ENCODE assay signal across 9 mouse cellular contexts in the genomic region with DNA sequence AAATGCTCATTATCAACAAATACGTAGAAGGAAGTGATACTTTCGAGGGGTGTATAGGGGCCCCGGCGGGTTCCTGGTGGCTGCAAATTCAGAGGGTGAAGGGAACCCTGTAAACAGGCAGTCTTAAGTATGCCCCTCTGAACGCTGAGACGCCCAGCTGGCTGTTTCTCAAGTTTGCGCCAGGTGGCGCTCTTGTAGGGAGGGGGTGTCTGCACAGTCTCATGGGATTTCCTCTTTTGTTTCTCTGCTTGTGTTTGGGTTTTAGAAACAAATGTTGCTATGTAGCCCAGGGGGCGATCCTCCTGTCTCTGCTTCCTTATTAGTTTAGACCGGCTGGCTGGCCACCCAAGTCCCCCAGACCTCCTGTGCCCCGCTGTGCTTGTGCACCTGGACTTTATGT. TPM values are rescaled to one million over a fixed set of nuclear protein-coding genes. Genes with fewer than 3 reads are reported as not detected.
A peak's percentile ranks its signal among the peaks of the same experiment; 100 is the strongest.
DNase-seq lines count a peak whose midpoint lies in the region; ATAC-seq and TF ChIP-seq lines count a peak whose summit lies in the region.
"Had no signal": no experiment of that assay in that cellular context is flagged by ENCODE, and none has a peak within 500 bp of the region (broad histone marks: within the 10 kb centered on the region; RNA-seq: fewer than 3 reads in every experiment).

No protein-coding gene starts in this region.

- H3K27me3 ChIP-seq in heart, embryonic 10.5 days (ENCODE audit: insufficient read depth, poor library complexity, severe bottlenecking), result peaks cover 37% of the 10 kb centered on the region

- H3K36me3 ChIP-seq in ES-E14 (ENCODE audit: control insufficient read depth, insufficient read depth, low read length, poor library complexity, severe bottlenecking), result no peaks in the 10 kb centered on the region
- H3K36me3 ChIP-seq in heart, embryonic 10.5 days, result no peaks in the 10 kb centered on the region

- no peaks in the 10 kb centered on the region for H3K9me3 ChIP-seq in ES-E14 (ENCODE audit: control insufficient read depth, insufficient read depth, low read depth, low read length)
- no peaks in the 10 kb centered on the region for H3K9me3 ChIP-seq in heart, embryonic 10.5 days

- ATAC-seq in megakaryocyte progenitor cell, adult 5-6 weeks (replicated peaks; ENCODE audit: poor library complexity), result peak; percentile 89

- no peaks in the 10 kb centered on the region for H3K4me1 ChIP-seq in ES-E14 (ENCODE audit: control insufficient read depth in 2 of 2, insufficient read depth in 2 of 2, low read length in 2 of 2, poor library complexity in 1 of 2)
- no peaks in the 10 kb centered on the region; the same call in 1 of the 2 replicates for H3K4me1 ChIP-seq in heart, embryonic 10.5 days

- 23% methylated on average over 11 of the region's 11 CpGs for WGBS in heart, embryonic 10.5 days

- no peak overlapping the region for H3K27ac ChIP-seq in ES-E14 (ENCODE audit: insufficient read depth, low read depth, low read length, poor library complexity, severe bottlenecking)
- no peak overlapping the region for H3K27ac ChIP-seq in heart, embryonic 10.5 days
- H3K27ac ChIP-seq: macrophage had no signal

- peak; percentile 24 to 52 for DNase-seq in cerebellum, postnatal 25 days
- DNase-seq in cerebellum, adult 9-10 months, result no peak
- peak; percentile 72 for DNase-seq in ES-E14 (ENCODE audit: low read depth, low spot score)
- DNase-seq in embryo, embryonic 10 days (ENCODE audit: low spot score), result peak; percentile 48
- no peak for DNase-seq in heart, embryonic 10.5 days (ENCODE audit: low spot score)
- peak; percentile 53 to 65 for DNase-seq in layer of hippocampus, postnatal 10 days (ENCODE audit: low spot score in 2 of 2)
- DNase-seq in spleen, postnatal 4 days (ENCODE audit: low spot score in 2 of 2), result peak; percentile 69 to 85

- H3K4me3 ChIP-seq in ES-E14 (ENCODE audit: insufficient read depth in 1 of 2, low read depth in 1 of 2, low read length in 2 of 2, poor library complexity in 1 of 2, severe bottlenecking in 1 of 2), result peak overlapping the region in 1 of 2 experiments; percentile 54; a peak in 2 of 4 replicates
- peak overlapping the region; percentile 23; the same call in 1 of the 2 replicates for H3K4me3 ChIP-seq in heart, embryonic 10.5 days

- H3K9ac ChIP-seq in ES-E14 (ENCODE audit: insufficient read depth, low read depth, low read length, poor library complexity, severe bottlenecking), result no peak overlapping the region; the same call in 1 of the 2 replicates

- in situ Hi-C loops in ES-E14 (cut with MboI; ENCODE audit: low sequenced_read_pairs in 2 of 2, unreplicated experiment in 2 of 2), result no loop called here

TF ChIP-seq in ES-E14, 5 proteins besides CTCF, POLR2A, EP300 and RAD21:
- TF ChIP-seq CHD2 (IDR thresholded peaks at IDR 0.05; ENCODE audit: low read depth, low read length) (no peak), ZC3H11A (IDR thresholded peaks at IDR 0.05; ENCODE audit: borderline replicate concordance, low read depth, low read length) (no peak), ZNF384 (IDR thresholded peaks at IDR 0.05; ENCODE audit: low read depth, low read length) (no peak), MAFK (IDR thresholded peaks at IDR 0.05; ENCODE audit: insufficient read depth, low read depth, low read length) (no peak), HCFC1 (IDR thresholded peaks at IDR 0.05; ENCODE audit: borderline replicate concordance, insufficient read depth, low read length) (no peak)
TF ChIP-seq in ES-E14: peak in this region for 0.

RNA-seq across cellular contexts. Expression of gene Tk2, which starts 29.3 kb away (rescaled TPM):
- total RNA-seq in ES-E14 (2012; rRNA removed), result 8.7 and 9.8 TPM in 2 replicates
- polyA plus RNA-seq in heart, embryonic 10.5 days (2016; fragmentation: Nextera tagmentation; extraction: Ambion mirVana), result 13.0 and 17.3 TPM in 2 replicates
- total RNA-seq in layer of hippocampus, postnatal 10 days (2021), result 10 to 100 TPM; 34.6 to 37.3 TPM
- 16.5 and 16.9 TPM in 2 replicates for total RNA-seq in megakaryocyte progenitor cell, adult 5-6 weeks (2015)
- 11.7 and 11.9 TPM in 2 replicates for total RNA-seq in megakaryocyte progenitor cell, adult 5-6 weeks (2017)

RNA-seq across cellular contexts. Expression of gene Cklf, which starts 31.6 kb away (rescaled TPM):
- total RNA-seq in ES-E14 (2012; rRNA removed), result 33.0 and 42.7 TPM in 2 replicates
- polyA plus RNA-seq in heart, embryonic 10.5 days (2016; fragmentation: Nextera tagmentation; extraction: Ambion mirVana), result 31.1 and 36.2 TPM in 2 replicates
- 10 to 100 TPM; 10.2 to 13.8 TPM for total RNA-seq in layer of hippocampus, postnatal 10 days (2021)
- total RNA-seq in megakaryocyte progenitor cell, adult 5-6 weeks (2015), result 54.0 and 54.9 TPM in 2 replicates
- total RNA-seq in megakaryocyte progenitor cell, adult 5-6 weeks (2017), result 14.7 and 21.2 TPM in 2 replicates

RNA-seq across cellular contexts. Expression of gene Bean1, which starts 48.8 kb away (rescaled TPM):
- total RNA-seq in ES-E14 (2012; rRNA removed), result 0.09 and 0.11 TPM in 2 replicates
- polyA plus RNA-seq in heart, embryonic 10.5 days (2016; fragmentation: Nextera tagmentation; extraction: Ambion mirVana), result 0.07 and 0.23 TPM in 2 replicates
- 10 to 100 TPM; 13.9 to 15.0 TPM for total RNA-seq in layer of hippocampus, postnatal 10 days (2021)
- total RNA-seq in megakaryocyte progenitor cell, adult 5-6 weeks (2015), result not detected in 2 replicates
- not detected in 2 replicates for total RNA-seq in megakaryocyte progenitor cell, adult 5-6 weeks (2017)
- polyA plus RNA-seq: macrophage had no signal

Comparison
In these comparisons a context has a peak if more than half of its experiments do, and no peak if none do; other contexts are left out.
1. DNase-seq: peak in cerebellum, postnatal 25 days (2 of 2), ES-E14 (single experiment), embryo, embryonic 10 days (single experiment), layer of hippocampus, postnatal 10 days (2 of 2) and spleen, postnatal 4 days (2 of 2); none in cerebellum, adult 9-10 months (single experiment) and heart, embryonic 10.5 days (single experiment).
2. RNA of gene Bean1, which starts 48.8 kb away (total RNA-seq): 13.9 to 15.0 TPM in layer of hippocampus, postnatal 10 days; 0.09 to 0.11 TPM in ES-E14 and not detected in megakaryocyte progenitor cell, adult 5-6 weeks; every median in the first group is over 10 times any median in the second.